Mouse (Mus musculus) limb, embryonic 10.5 days (tissue): ENCODE data around the gene 2410137M14Rik. TPM values are rescaled to one million over a fixed set of nuclear protein-coding genes. Genes with fewer than 3 reads are reported as not detected.
"Not testable (repeated sequence)": the region's sequence is repeated elsewhere in the genome, so short reads cannot be mapped to it uniquely, and the experiment has no call there.

Source experiments
- DNase-seq: peaks from one replicate; pipeline ENCODE4 v3.0.0-alpha.2; 2017; ENCODE audit warnings: low spot score
- H3K27ac ChIP-seq: fragments of 300-500 bp; sonication (generic); 2 replicates; pipeline ENCODE4 v1.5.1; 2016; ENCODE audit warnings: mild to moderate bottlenecking
- H3K27me3 ChIP-seq: fragments of 300-500 bp; sonication (generic); 2 replicates; pipeline ENCODE4 v1.6.1; 2016; ENCODE audit warnings: low read depth, mild to moderate bottlenecking; ENCODE audit not compliant: poor library complexity, severe bottlenecking
- H3K36me3 ChIP-seq: fragments of 300-500 bp; sonication (generic); 2 replicates; pipeline ENCODE4 v1.6.1; 2016; ENCODE audit warnings: mild to moderate bottlenecking, moderate library complexity
- H3K4me1 ChIP-seq: fragments of 300-500 bp; sonication (generic); 2 replicates; pipeline ENCODE4 v1.6.1; 2016
- H3K4me3 ChIP-seq: fragments of 300-500 bp; sonication (generic); 2 replicates; pipeline ENCODE4 v1.5.1; 2016; ENCODE audit warnings: mild to moderate bottlenecking, moderate library complexity
- H3K9me3 ChIP-seq: fragments of 300-500 bp; sonication (generic); replicated peaks from 2 replicates; pipeline ENCODE4 v1.6.1; 2016; ENCODE audit warnings: mild to moderate bottlenecking
- WGBS: fragments of 180-500 bp; shearing (Covaris S2); methylation state at CpG from one replicate; pipeline ENCODE4 v1.1.7; 2016; 5-methylcytosine and 5-hydroxymethylcytosine counted together
- polyA plus RNA-seq: library from polyadenylated mRNA; unstranded; fragments of >200 nt; fragmentation: Nextera tagmentation; extraction: Ambion mirVana; gene quantifications from 2 replicates; pipeline ENCODE4 v1.2.1, GENCODE M21; 2016

The 2410137M14Rik gene
- polyA plus RNA-seq, 1 experiment from 2014 or later: not detected

DNA sequence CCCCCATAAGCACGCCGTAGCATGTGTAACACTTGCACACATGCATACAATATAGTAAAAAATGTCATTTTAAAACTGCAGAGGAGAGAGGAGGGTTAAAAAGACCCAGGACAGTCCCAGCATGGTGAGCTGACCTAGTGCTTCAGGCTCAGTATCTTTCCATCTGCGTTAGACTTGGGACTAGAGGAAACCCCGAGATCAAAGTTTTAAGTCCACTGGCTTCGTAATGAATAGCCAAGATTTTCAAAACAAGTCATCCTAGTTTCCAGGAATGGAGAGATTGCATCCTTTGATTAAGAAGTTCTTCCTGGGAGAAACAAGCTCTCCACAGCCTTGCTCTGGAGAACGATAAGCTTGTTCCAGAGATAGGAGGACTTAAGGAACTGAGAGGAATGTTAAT, 27.1 kb upstream of the 2410137M14Rik start:
- WGBS: 91% methylated on average over 6 of the region's 6 CpGs
- H3K4me3 ChIP-seq: no peak overlapping the region
- H3K27ac ChIP-seq: no peak overlapping the region
- H3K27me3 ChIP-seq: no peaks in the 10 kb centered on the region
- DNase-seq: no peak
- H3K4me1 ChIP-seq: peaks cover 3% of the 10 kb centered on the region
- no peaks in the 10 kb centered on the region for H3K9me3 ChIP-seq
- peaks cover 75% of the 10 kb centered on the region for H3K36me3 ChIP-seq

GRCm38 (mm10) chr17:37003366-37003765, 22.3 kb upstream of the 2410137M14Rik start:
- 59% methylated on average over 4 of the region's 4 CpGs for WGBS
- Histone ChIP-seq H3K9me3 (no peaks in the 10 kb centered on the region), H3K4me1 (peaks cover 15% of the 10 kb centered on the region), H3K36me3 (peaks cover 42% of the 10 kb centered on the region), H3K27me3 (no peaks in the 10 kb centered on the region), H3K4me3 (peak overlapping the region; percentile 71), H3K27ac (peak overlapping the region; percentile 98)
- peak; percentile 35 for DNase-seq

GRCm38 (mm10) chr17:37002364-37003330, 21.6 kb upstream of the 2410137M14Rik start:
- H3K36me3 ChIP-seq: peaks cover 34% of the 10 kb centered on the region
- H3K4me1 ChIP-seq: peaks cover 15% of the 10 kb centered on the region
- under 1% methylated on average over 49 of the region's 49 CpGs for WGBS
- peak overlapping the region; percentile 98 for H3K27ac ChIP-seq
- H3K27me3 ChIP-seq: no peaks in the 10 kb centered on the region
- DNase-seq: peak; percentile 82
- H3K9me3 ChIP-seq: no peaks in the 10 kb centered on the region
- peak overlapping the region; percentile 71 for H3K4me3 ChIP-seq

DNA sequence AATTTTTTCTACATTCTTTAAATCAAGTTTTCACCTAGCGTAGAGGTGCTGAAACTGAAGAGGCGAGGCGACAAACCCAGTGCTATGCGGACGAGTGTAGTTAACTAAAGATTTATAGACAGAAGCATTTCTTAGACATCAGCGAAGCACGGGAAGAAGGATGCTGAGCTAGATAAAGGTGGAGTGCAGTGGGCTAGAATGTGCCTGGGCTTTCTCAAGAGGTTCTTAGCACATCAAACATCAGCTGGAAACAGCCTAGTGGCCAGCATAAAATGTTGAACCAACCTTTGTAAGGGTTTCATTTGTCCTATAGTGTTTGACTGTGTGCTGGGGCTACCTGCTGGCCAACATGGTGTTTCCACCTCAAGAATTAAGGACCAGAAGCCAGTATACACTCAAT, 19.8 kb upstream of the 2410137M14Rik start, which contains the start of gene Zfp57:
Gene Zfp57, plus strand, starts transcription at position 301 of the 400 bp plus-strand sequence.
- Histone ChIP-seq H3K36me3 (peaks cover 17% of the 10 kb centered on the region), H3K27me3 (no peaks in the 10 kb centered on the region), H3K4me3 (peak within 1 kb of the TSS; percentile 71), H3K27ac (peak within 1 kb of the TSS; percentile 98), H3K4me1 (peaks cover 15% of the 10 kb centered on the region), H3K9me3 (no peaks in the 10 kb centered on the region)
- 90% methylated on average over 7 of the region's 7 CpGs for WGBS
- no peak for DNase-seq

- DNase-seq: no peak
- WGBS: 72% methylated on average over 2 of the region's 2 CpGs
- H3K36me3 ChIP-seq: no peaks in the 10 kb centered on the region
- no peaks in the 10 kb centered on the region for H3K27me3 ChIP-seq
- no peak overlapping the region for H3K27ac ChIP-seq
- no peak overlapping the region for H3K4me3 ChIP-seq
- H3K4me1 ChIP-seq: peaks cover 15% of the 10 kb centered on the region
- no peaks in the 10 kb centered on the region for H3K9me3 ChIP-seq
Measured at GRCm38 (mm10) chr17:36998477-36998876, 17.4 kb upstream of the 2410137M14Rik start.

GRCm38 (mm10) chr17:36997033-36997735, 16.1 kb upstream of the 2410137M14Rik start:
- Histone ChIP-seq H3K27me3 (no peaks in the 10 kb centered on the region), H3K9me3 (no peaks in the 10 kb centered on the region), H3K4me3 (no peak overlapping the region), H3K27ac (no peak overlapping the region), H3K4me1 (peaks cover 5% of the 10 kb centered on the region; the same call in 1 of the 2 replicates), H3K36me3 (no peaks in the 10 kb centered on the region)
- DNase-seq: peak; percentile 87
- 28% methylated on average over 7 of the region's 7 CpGs for WGBS

DNA sequence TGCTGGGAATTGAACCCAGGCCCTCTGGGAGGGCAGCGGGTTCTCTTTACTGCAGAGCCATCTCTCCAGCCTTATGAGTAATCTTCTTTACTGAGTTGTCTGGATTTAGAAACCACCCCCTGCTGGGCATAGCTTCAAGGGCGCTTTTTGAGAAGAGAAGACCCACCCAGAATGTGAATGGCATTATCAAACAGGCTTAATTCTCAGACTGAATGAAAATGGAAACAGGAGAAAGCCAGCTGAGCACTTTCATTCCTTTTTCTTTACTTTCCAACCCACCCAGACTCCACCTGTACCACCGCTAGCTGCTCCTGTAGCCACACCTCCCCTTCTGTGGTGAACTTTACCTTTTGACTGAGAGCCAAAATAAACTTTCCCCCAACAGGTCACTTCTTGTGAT, 14.4 kb upstream of the 2410137M14Rik start:
- 75% methylated on average over 3 of the region's 3 CpGs for WGBS

GRCm38 (mm10) chr17:36994528-36994927, 13.5 kb upstream of the 2410137M14Rik start:
- DNase-seq: no peak
- 88% methylated on average over 2 of the region's 2 CpGs for WGBS
- Histone ChIP-seq H3K36me3 (no peaks in the 10 kb centered on the region), H3K27me3 (peaks cover 7% of the 10 kb centered on the region), H3K9me3 (no peaks in the 10 kb centered on the region), H3K4me1 (no peaks in the 10 kb centered on the region; the same call in 1 of the 2 replicates), H3K27ac (no peak overlapping the region), H3K4me3 (no peak overlapping the region)

More for the DNA sequence above, 14.4 kb upstream of the 2410137M14Rik start:
- no peaks in the 10 kb centered on the region; the same call in 1 of the 2 replicates for H3K4me1 ChIP-seq
- H3K27me3 ChIP-seq: no peaks in the 10 kb centered on the region
- H3K9me3 ChIP-seq: no peaks in the 10 kb centered on the region
- no peaks in the 10 kb centered on the region for H3K36me3 ChIP-seq
- DNase-seq: no peak
- H3K4me3 ChIP-seq: no peak overlapping the region
- no peak overlapping the region for H3K27ac ChIP-seq

DNA sequence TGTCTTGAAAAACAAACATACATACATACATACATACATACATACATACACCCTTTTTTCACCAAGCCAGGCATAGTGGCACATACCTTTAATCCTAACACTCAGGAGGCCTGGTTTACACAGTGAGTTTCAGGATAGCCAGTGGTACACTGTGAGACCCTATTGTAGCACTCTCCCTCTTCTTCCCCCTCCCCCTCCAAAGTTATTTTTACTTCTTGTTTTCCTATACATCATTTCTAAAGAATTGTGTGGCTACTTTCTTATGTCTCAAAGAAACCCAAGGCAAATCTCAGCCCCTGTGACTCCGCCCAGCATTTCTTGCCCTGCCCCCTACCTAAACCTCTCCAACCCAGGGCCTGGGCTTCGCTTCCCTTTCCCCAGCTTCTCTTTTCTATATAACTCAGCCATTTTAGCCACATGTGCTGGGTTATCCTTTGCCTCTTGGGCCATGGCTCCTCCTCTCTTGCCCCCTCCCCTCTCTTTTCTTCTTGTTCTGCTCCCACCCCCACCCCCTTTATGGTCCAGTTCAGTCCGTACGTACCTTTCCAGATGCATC, 12.8 kb upstream of the 2410137M14Rik start:
- WGBS: 88% methylated on average over 4 of the region's 4 CpGs
- H3K9me3 ChIP-seq: no peaks in the 10 kb centered on the region
- no peak overlapping the region for H3K4me3 ChIP-seq
- H3K36me3 ChIP-seq: no peaks in the 10 kb centered on the region
- no peak for DNase-seq
- no peak overlapping the region for H3K27ac ChIP-seq
- no peaks in the 10 kb centered on the region; the same call in 1 of the 2 replicates for H3K4me1 ChIP-seq
- peaks cover 14% of the 10 kb centered on the region for H3K27me3 ChIP-seq

DNA sequence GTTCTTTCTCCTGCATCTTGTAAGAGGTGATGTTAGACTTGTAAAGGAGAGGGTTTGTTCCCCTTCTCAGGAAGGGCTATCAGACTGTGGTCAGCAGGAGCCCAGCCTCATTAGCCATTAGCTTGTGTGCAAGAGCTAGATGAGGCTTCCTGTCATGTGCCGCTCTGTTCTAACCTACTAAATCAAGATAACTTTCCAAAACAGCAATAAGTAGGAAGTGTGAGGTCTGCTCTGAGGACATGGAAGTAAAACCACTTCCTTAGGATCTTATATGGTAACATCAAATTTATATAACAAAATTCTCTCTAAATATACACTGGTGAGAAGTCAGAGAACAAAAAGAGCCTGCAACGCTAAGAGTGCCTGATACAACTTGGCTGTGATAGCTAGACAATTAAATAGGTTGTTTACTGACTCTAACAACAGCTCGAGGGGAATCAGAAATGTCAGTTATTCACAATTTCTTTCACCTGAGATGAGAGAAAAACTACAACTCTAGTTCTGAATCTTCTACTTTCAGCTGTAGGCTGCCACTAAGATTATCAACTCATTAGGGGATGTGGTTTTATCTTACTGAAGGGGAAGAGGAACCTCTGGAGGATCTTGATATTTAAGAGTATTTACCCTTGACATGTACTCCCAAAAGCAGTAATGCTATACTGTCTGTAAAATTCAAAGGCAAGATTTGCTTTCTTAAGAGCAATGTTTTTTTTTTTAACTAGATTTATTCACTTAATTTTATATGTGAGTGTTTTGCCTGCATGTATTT, 11.5 kb upstream of the 2410137M14Rik start:
- 67% methylated on average over 3 of the region's 3 CpGs for WGBS

DNA sequence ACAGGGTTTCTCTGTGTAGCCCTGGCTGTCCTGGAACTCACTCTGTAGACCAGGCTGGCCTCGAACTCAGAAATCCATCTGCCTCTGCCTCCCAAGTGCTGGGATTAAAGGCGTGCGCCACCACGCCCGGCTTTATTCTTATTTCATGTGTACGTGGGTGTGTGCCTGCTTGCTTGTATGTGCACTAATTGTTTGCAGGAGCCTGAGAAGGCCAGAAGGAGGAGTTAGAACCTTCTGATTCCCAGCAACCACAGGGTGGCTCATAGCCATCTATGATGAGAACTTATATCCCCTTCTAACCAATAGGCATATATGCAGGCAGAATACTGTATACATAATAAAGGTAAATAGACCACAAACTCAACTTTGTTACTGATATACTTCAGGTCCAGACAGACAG, 9.6 kb upstream of the 2410137M14Rik start:
- WGBS: 95% methylated on average over 6 of the region's 6 CpGs

More for the DNA sequence above, 11.5 kb upstream of the 2410137M14Rik start:
- no peak for DNase-seq
- Histone ChIP-seq H3K4me3 (no peak overlapping the region), H3K27me3 (peaks cover 27% of the 10 kb centered on the region), H3K9me3 (no peaks in the 10 kb centered on the region), H3K27ac (no peak overlapping the region), H3K36me3 (no peaks in the 10 kb centered on the region), H3K4me1 (peaks cover 4% of the 10 kb centered on the region; the same call in 1 of the 2 replicates)

DNA sequence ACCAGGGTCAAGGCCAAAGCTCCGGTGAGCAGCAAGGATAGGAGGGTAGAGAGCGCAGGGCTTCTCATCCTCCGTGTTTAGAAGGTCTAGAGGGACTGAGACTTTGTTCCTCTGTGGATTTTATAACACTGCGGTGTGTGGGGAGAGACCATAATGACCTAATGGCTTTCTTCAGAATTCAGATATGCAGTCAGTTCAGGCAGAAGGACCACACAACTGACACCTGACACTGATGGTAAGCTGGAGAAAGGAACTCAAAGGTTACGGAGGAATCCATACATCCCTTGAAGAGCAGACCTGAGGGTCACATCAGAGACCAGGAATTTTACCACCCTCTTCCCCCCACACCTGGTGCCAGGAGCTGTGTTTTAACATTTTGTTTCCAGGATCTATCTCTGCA, 8.4 kb upstream of the 2410137M14Rik start, which contains the start of gene H2-M5:
Gene H2-M5, minus strand, starts transcription at position 101 of the 400 bp plus-strand sequence.
- Histone ChIP-seq H3K4me3 (peak within 1 kb of the TSS; percentile 20), H3K27ac (no peak within 1 kb of the TSS), H3K9me3 (no peaks in the 10 kb centered on the region), H3K27me3 (peaks cover 39% of the 10 kb centered on the region), H3K4me1 (peaks cover 4% of the 10 kb centered on the region; the same call in 1 of the 2 replicates), H3K36me3 (no peaks in the 10 kb centered on the region)
- WGBS: 27% methylated on average over 5 of the region's 5 CpGs
- DNase-seq: no peak

More for the DNA sequence above, 9.6 kb upstream of the 2410137M14Rik start:
- not testable (repeated sequence) for DNase-seq, H3K36me3 ChIP-seq, H3K9me3 ChIP-seq, H3K4me3 ChIP-seq, H3K4me1 ChIP-seq, H3K27ac ChIP-seq
- peaks cover 39% of the 10 kb centered on the region for H3K27me3 ChIP-seq
